Mouse (Mus musculus) heart, postnatal 0 days (tissue): Measurements from ENCODE around the gene Ube2k. TPM values are rescaled to one million over a fixed set of nuclear protein-coding genes. Genes with fewer than 3 reads are reported as not detected.
"Not testable (repeated sequence)": the region's sequence is repeated elsewhere in the genome, so short reads cannot be mapped to it uniquely, and the experiment has no call there.

Source experiments
- ATAC-seq: fragments of 200-750 bp; cut with Nextera tagmentation; 2 replicates; pipeline ENCODE4 v1.8.0; 2017; ENCODE audit warnings: low read depth, moderate number of reproducible peaks, moderate library complexity; ENCODE audit not compliant: insufficient read depth
- DNase-seq: peaks from one replicate; pipeline ENCODE4 v3.0.0-alpha.2; 2016; ENCODE audit warnings: low spot score
- H3K27ac ChIP-seq: fragments of 300-500 bp; sonication (generic); 2 replicates; pipeline ENCODE4 v1.5.1; 2014; ENCODE audit warnings: low read depth, mild to moderate bottlenecking
- H3K27me3 ChIP-seq: fragments of 300-500 bp; sonication (generic); 2 replicates; pipeline ENCODE4 v1.6.1; 2014; ENCODE audit warnings: low read length, mixed read lengths; ENCODE audit not compliant: control insufficient read depth, insufficient read depth
- H3K36me3 ChIP-seq: fragments of 300-500 bp; sonication (generic); replicated peaks from 2 replicates; pipeline ENCODE4 v1.6.1; 2014; ENCODE audit warnings: low read length, mixed read lengths; ENCODE audit not compliant: control insufficient read depth, insufficient read depth
- H3K4me1 ChIP-seq: fragments of 300-500 bp; sonication (generic); 2 replicates; pipeline ENCODE4 v1.6.1; 2014; ENCODE audit warnings: antibody characterized with exemption; ENCODE audit not compliant: control insufficient read depth, insufficient read depth
- H3K4me2 ChIP-seq: fragments of 300-500 bp; sonication (generic); 2 replicates; pipeline ENCODE4 v1.6.1; 2014; ENCODE audit warnings: low read depth, mild to moderate bottlenecking, low read length, moderate library complexity
- H3K4me3 ChIP-seq: fragments of 300-500 bp; sonication (generic); 2 replicates; pipeline ENCODE4 v1.5.1; 2014; ENCODE audit warnings: low read depth, low read length
- H3K9ac ChIP-seq: fragments of 300-500 bp; sonication (generic); replicated peaks from 2 replicates; pipeline ENCODE4 v1.6.1; 2014; ENCODE audit warnings: low read depth, low read length, mixed read lengths
- H3K9me3 ChIP-seq: fragments of 300-500 bp; sonication (generic); replicated peaks from 2 replicates; pipeline ENCODE4 v1.6.1; 2016; ENCODE audit warnings: low read length; ENCODE audit not compliant: control insufficient read depth
- CTCF ChIP-seq: IDR thresholded peaks from 2 replicates; pipeline ENCODE4 v1.5.1; 2016; ENCODE audit warnings: antibody characterized with exemption, control low read depth, low read depth
- EP300 ChIP-seq: IDR thresholded peaks from 2 replicates; pipeline ENCODE4 v1.6.1; 2016; ENCODE audit warnings: antibody characterized with exemption, low read depth
- WGBS: fragments of 180-500 bp; shearing (Covaris S2); extraction: QIAGEN DNeasy Blood & Tissue Kit; methylation state at CpG from one replicate; pipeline ENCODE4 v1.1.7; 2014; 5-methylcytosine and 5-hydroxymethylcytosine counted together
- polyA plus RNA-seq: library from polyadenylated mRNA; unstranded; fragments of >200 nt; fragmentation: Nextera tagmentation; extraction: Ambion mirVana; gene quantifications from 2 replicates; pipeline ENCODE4 v1.2.1, GENCODE M21; 2015
- total RNA-seq: library from RNA; depleted of rRNA; stranded (reverse); fragments of >200 nt; gene quantifications from 2 replicates; pipeline ENCODE4 v1.2.3, GENCODE M21; 2014; ENCODE audit warnings: low replicate concordance

Ube2k gene
- total and polyA plus RNA-seq, 2 experiments from 2014 or later: 19.5 to 132 TPM

DNA sequence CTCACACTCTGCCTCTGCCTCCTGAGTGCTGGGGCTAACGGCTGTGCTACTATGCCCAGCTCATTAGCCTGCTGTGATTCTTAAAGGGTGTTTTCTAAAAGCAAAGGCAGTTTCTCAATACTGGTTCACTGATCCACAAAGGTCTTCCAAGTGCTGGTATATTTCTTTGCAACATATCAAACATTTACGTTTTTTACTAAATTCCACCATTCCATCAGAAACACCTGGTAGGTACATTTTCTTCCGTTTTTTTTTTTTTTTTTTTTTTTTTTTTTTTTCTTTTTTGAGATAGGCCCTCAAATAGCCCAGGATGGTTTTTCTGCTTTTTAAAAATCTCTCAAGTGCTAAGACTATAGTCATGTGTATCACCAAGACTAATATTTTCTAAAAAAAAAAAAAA, 5.8 kb upstream of the Ube2k start:
- no peak for ATAC-seq
- no peaks in the 10 kb centered on the region for H3K4me1 ChIP-seq
- no peak overlapping the region for H3K27ac ChIP-seq
- H3K36me3 ChIP-seq: no peaks in the 10 kb centered on the region
- no peaks in the 10 kb centered on the region for H3K27me3 ChIP-seq
- no peak overlapping the region for H3K4me3 ChIP-seq
- WGBS: 73% methylated on average over 3 of the region's 3 CpGs
- no peak for TF ChIP-seq CTCF
- no peak for TF ChIP-seq EP300
- no peak for DNase-seq
- no peak overlapping the region for H3K9ac ChIP-seq
- no peak overlapping the region for H3K4me2 ChIP-seq
- H3K9me3 ChIP-seq: no peaks in the 10 kb centered on the region

DNA sequence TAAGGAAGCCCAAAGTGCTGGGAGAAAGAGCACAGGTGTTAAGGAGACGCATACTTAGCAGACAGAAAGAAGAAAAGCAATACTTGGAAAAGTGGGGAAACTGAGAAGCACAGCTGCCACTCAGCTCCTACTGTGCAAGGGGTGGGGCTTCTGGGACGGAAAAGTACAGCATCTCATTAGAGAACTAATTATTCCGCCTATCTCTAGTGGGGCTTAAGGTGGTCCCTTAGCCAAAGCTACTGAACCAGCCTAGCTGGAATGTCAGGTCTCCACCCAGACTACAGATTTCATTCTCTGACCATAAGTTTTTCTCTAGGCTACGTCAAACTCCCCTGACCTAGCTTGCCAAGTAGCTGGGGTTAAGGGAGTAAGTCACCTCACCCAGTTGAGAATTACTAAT, 2.5 kb upstream of the Ube2k start:
- H3K9ac ChIP-seq: no peak overlapping the region
- no peaks in the 10 kb centered on the region for H3K9me3 ChIP-seq
- H3K36me3 ChIP-seq: no peaks in the 10 kb centered on the region
- H3K27me3 ChIP-seq: no peaks in the 10 kb centered on the region
- H3K4me3 ChIP-seq: no peak overlapping the region
- DNase-seq: no peak
- TF ChIP-seq CTCF (no peak), EP300 (no peak)
- H3K27ac ChIP-seq: no peak overlapping the region
- 80% methylated on average over 4 of the region's 4 CpGs for WGBS
- ATAC-seq: no peak
- H3K4me1 ChIP-seq: peaks cover 9% of the 10 kb centered on the region
- H3K4me2 ChIP-seq: no peak overlapping the region

DNA sequence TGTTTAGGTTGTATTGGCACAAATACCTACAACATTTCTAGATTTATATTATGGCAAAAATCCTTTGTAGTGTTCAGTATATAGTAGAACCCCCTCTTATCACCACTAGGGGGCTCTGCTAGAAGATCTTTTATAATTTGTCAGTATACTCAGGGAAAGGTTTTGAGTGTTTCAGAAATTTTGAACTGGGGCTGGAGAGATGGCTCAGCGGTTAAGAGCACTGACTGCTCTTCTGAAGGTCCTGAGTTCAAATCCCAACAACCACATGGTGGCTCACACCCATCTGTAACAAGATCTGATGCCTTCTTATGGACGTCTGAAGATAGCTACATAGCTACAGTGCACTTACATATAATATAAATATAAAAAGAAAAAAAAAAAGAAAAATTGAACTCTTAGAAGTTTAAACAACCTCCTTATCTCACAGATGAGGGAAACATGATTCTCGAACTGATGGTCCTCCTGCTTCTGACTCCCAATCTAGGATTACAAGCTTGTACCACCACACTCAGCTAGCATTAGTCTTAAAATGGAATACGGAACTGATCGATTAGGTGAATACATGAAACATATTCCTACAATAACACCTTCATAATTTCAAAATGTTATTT, 1.5 kb upstream of the Ube2k start:
- ATAC-seq: no peak
- peak; percentile 71 for DNase-seq
- peaks cover 15% of the 10 kb centered on the region for H3K4me1 ChIP-seq
- no peak overlapping the region for H3K4me3 ChIP-seq
- no peak overlapping the region for H3K4me2 ChIP-seq
- H3K36me3 ChIP-seq: no peaks in the 10 kb centered on the region
- H3K27ac ChIP-seq: no peak overlapping the region; the same call in 1 of the 2 replicates
- TF ChIP-seq EP300 (no peak), CTCF (peak; percentile 57)
- H3K9me3 ChIP-seq: no peaks in the 10 kb centered on the region
- WGBS: 73% methylated on average over 5 of the region's 5 CpGs
- H3K27me3 ChIP-seq: no peaks in the 10 kb centered on the region
- H3K9ac ChIP-seq: no peak overlapping the region

DNA sequence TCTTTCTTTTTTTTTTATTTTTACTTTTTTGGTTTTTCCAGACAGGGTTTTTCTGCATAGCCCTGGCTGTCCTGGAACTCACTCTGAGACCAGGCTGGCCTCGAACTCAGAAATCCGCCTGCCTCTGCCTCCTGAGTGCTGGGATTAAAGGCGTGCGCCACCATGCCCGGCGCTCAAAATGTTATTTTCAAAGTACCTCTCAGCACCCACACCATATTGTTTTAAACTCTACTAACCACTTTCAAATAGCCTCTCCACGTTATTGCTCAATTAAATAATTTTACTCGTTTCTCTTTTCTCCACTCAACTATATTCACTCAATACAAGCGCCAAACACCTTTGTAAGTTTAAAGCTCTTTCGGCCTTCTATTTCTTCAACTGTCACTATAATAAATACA, 966 bp upstream of the Ube2k start:
- Histone ChIP-seq H3K4me1 (peaks cover 15% of the 10 kb centered on the region), H3K4me3 (peak overlapping the region; percentile 85), H3K27ac (peak overlapping the region; percentile 99), H3K4me2 (peak overlapping the region; percentile 77), H3K9ac (peak overlapping the region; percentile 88)
- DNase-seq, H3K9me3 ChIP-seq, ATAC-seq, H3K36me3 ChIP-seq, H3K27me3 ChIP-seq: not testable (repeated sequence)
- 73% methylated on average over 10 of the region's 10 CpGs for WGBS

DNA sequence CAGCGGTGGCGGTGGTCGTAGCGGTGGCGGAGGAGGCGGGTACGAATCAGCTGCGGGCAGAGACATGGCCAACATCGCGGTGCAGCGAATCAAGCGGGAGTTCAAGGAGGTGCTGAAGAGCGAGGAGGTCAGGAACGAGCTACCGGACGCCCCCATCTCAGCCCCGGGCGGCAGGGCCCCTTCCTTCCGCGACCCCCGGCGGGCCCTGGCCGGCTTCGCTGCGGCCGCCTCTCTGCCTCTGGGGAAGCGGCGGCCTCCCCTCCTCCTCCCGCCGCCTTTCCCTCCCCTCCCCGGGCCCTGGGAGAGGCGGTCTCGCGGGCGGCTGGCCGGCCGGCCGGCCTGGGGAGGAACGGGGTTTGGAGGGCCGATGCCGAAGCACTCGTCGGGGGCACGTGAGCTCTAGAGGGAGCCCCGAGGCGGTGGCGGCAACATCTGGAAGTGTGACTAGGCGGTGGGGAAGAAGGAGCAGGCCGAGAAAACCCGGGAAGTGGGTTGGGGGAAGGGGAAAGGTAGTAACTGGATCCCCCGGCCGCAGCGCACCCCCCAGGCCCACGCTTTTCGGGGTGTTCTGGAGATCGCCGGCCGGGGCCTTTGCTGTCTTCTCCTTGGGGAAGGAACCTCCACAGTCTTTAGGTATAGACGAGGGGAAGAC, 513 bp downstream of the Ube2k start:
- ATAC-seq: peak; percentile 67
- Histone ChIP-seq H3K27me3 (no peaks in the 10 kb centered on the region), H3K36me3 (no peaks in the 10 kb centered on the region), H3K4me3 (peak overlapping the region; percentile 85), H3K4me2 (peak overlapping the region; percentile 77), H3K9ac (peak overlapping the region; percentile 88), H3K27ac (peak overlapping the region; percentile 99), H3K4me1 (peaks cover 15% of the 10 kb centered on the region), H3K9me3 (no peaks in the 10 kb centered on the region)
- peak; percentile 51 for DNase-seq
- 0% methylated on average over 37 of the region's 59 CpGs for WGBS
- TF ChIP-seq EP300 (peak; percentile 52; the same call in 1 of the 2 replicates), CTCF (no peak)

DNA sequence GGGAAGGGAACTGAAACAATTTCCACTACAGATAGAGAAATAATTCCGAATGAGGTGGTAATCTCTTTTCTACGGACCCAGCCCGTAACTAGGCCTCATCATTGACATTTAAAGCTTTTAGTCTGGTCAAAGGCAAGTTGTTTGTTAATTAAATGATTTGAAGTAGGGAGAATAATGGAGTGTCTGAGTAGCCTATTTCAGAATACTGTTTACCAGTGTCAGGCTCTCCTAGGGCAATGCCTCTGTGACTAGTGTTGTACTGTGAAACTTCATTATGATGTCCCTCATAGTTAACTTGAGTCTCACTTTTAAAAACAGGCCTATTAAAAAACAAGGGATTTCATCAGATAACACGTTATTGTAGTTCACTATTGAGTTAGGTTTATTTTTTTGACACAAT, 1.1 kb downstream of the Ube2k start:
- no peak for DNase-seq
- Histone ChIP-seq H3K4me2 (peak overlapping the region; percentile 77), H3K36me3 (no peaks in the 10 kb centered on the region), H3K27me3 (no peaks in the 10 kb centered on the region), H3K27ac (peak overlapping the region; percentile 99), H3K9ac (peak overlapping the region; percentile 88), H3K9me3 (no peaks in the 10 kb centered on the region), H3K4me3 (peak overlapping the region; percentile 85), H3K4me1 (peaks cover 15% of the 10 kb centered on the region)
- ATAC-seq: no peak
- no peak for TF ChIP-seq EP300
- no peak for TF ChIP-seq CTCF
- WGBS: under 1% methylated on average over 4 of the region's 4 CpGs
